Mouse (Mus musculus) layer of hippocampus, adult 9-11 months (tissue): ENCODE measurements around the gene Susd6.
A peak's percentile ranks its signal among the peaks of the same experiment; 100 is the strongest.
"Not testable (repeated sequence)": the region's sequence is repeated elsewhere in the genome, so short reads cannot be mapped to it uniquely, and the experiment has no call there.

Source experiments
- DNase-seq: peaks from one replicate; pipeline ENCODE4 v3.0.0; 2022

Susd6 gene

DNA sequence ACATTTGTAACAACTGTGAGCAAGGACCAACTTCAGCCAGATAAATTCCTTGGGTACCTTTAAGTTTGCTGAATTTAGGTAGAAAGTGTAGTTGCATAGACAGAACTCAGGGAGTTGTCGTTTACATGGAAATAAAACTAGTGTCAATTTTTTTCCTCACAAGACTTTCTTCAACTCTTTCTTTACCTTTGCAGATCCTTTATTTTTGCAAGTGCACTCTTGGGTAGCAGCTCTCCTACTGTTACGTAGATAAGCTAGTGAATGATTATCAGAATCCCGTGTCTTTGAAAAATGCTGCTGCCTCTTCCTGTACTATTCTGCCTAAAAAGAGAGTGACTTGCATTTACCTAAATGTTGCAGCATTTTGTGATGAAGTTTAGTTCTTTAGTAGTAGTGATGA lies 24.2 kb downstream of the Susd6 start:
- no peak for DNase-seq

DNA sequence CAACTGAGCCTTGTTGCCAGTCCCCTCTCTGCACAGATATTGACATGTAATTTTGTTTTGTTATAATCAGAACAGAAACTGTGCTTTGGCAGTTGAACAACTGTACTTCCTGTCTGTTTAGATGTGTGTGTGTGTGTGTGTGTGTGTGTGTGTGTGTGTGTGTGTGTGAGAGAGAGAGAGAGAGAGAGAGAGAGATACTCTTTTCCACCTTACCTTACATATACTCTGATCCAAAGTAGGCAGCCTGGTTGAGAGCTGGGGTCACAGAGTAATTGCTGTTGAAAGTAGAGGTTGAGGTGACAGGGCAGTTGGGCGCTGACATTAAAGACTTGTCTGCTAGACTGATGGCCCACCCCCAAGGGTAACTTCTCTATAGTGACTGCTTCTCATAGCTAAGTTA lies 25.0 kb downstream of the Susd6 start:
- no peak for DNase-seq

DNA sequence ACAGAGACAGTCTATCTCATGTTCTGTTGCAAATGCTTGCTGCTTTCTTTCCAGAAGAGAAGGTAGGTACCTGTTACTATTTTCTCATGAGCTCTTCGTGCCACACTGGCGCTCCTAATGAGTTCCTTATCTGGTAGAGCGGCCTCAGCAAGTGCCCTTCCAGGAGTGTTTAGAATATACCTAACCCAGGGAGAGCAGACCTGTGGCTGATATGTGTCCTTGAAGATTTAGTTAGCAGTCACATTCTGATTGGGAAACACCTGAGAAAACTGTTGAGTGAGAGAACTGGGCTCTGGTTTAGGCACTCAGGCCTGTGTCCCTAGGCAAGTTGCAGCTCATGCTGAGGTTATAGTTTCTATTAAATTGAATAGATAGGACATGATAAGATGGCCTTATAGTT lies 25.6 kb downstream of the Susd6 start:
- no peak for DNase-seq

DNA sequence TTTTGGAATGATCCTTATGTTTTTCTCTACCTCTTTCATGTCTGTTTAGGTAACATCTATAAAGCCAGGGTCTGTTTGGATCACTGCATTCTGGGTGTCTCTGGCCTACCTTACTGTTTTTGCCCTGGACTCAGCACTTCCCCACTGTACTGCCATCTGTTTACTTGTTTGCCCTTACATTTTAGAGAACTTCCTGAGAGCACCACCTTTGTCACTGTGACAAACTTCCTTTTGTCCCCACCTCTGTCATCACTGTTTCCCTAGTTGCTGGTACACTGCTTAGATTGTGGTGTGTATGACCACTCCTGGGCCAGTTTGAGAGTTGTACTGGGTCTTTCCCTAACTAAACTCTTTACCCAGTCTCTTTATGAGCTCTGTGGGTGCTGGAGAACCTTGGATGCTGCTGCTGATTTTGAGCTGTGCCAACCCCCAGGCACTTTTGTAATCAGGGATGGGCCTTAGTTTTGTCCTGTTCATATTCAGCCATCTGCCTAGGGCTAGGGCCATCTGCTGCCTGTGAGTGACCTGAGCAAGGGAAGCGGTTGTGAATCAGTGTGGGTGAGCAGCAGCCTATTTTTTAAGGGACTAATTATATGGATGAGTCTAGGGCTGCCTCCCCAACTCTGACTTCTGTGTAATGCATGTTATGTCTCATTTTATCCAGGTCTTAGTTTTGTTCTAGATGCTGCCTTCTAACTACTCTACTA lies 26.2 kb downstream of the Susd6 start:
- peak; percentile 36 for DNase-seq

DNA sequence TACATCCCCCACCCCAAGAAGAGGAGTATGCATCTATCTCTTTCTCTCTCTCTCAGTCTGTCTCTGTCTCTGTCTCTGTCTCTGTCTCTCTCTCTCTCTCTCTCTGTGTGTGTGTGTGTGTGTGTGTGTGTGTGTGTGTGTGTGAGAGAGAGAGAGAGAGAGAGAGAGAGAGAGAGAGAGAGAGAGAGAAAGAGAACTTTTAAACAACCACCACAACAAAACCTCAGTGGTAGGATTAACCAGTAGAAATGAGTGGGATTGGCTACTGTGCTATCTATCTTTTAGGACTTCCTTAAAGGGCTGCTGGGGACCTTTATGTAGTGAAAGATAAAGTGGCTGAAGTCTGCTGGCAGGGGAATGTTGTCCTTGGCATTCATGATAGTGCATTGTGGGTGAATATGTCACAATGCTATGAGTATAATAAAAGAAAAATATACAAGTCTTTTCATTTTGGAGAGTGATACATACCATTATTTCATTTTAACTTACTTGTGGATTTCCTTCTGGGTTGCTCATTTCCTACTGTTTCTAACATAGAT lies 27.5 kb downstream of the Susd6 start:
- DNase-seq = no peak

DNA sequence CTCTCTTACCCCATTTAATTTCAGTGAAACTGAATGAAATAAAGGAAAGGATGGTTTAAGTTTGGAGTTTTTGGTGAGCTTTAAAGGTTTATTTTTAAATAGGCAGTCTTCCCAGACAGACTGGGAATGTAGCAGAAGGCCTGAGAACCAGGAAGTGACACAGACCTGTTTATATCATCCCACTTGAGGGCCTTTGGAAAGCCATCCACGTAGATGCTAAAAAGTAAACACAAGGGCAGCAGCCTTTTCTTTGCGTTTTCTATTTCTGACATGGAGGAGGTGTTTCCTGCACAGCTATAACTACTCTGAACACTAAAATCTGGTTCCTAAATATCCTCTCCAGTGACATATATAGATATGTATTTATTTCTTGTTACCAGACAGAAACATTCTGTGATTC lies 28.7 kb downstream of the Susd6 start:
- DNase-seq = not testable (repeated sequence)

DNA sequence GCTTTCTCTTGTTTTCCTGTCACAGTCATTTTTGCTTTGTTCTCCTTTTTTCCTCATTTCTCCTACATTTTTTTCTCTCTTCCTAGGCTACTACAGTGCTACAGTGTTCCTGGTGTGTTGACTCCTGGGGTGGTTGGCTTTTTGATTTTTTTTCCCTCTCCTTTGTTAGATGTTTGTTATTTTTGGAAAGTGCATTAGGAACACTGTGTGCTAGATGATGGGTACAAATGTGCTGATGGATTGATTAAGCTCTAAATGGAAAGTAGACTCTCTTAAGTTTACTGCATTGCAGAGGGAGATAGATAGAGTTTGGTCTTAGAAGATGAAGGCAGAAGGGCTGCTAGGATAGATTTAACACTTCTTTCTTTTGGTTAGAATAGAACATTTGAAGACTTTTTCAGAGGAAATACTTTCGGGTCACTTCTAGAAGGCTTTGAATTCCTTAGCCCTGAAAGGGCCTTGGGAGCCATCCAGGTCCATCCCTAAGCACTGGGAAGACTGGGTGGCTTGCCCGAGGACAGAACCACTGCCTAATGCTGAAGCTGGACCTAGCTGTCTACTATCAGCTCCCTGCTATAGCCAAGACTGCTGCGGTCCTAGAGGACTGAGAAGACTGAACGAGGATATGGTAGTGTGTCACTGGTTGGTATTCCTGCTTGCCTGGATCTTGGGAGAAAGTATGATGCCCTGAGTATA lies 31.1 kb downstream of the Susd6 start:
- DNase-seq = no peak

DNA sequence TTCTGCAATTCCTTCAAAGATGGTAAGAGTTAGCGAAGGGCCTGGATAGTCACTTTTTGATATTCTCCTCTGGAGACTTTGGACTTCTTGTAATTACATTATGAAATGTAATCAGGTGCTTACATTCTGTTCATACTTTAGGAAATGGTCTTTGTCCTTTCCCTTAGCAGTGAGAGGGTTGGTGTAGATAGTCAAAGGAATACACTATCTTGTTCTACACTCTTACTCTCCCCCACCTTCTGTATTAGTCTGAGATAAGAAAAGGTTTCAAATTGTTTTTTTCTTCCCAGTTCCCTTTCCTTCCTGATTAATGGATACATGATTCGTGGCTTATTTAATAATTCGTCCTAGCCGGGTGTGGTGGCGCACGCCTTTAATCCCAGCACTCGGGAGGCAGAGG lies 32.2 kb downstream of the Susd6 start:
- DNase-seq = no peak

DNA sequence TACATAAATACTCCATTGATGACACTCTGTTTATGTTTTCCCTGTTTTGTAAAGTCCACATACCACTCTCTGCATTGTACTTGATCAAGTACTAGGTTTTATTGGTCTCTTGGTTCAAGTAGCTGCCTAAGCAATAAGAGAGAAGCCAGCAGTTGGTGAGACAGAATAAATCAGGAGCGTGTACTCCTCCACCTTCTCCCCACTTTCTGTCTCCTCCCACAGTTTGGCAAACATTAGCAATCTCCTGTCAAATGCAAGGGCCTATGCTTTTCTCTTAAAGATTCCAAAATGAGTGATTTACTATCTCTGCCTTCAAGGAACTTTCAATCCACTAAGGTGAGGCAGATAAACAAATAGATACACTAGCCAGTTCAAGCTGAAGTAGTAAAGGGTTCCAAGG lies 33.9 kb downstream of the Susd6 start:
- no peak for DNase-seq

DNA sequence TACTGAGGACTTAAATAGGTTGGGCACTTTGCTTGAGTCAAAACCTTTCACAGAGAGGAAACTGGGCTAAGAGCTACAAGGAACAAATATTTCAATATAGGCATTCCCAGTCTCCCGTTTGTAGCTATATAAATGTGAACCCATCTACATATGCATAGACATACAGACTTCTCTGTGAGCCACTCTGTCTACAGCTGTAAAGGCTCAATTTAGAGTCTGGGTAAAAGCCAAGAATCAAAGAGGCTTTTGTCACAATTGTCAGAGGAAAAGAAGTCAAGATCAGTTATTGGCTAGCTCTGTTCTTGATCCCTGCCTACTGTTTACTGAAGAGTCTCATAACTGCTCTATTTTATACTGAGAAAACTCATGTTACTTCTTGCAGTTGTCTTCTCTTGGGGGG lies 36.1 kb downstream of the Susd6 start:
- DNase-seq = no peak

DNA sequence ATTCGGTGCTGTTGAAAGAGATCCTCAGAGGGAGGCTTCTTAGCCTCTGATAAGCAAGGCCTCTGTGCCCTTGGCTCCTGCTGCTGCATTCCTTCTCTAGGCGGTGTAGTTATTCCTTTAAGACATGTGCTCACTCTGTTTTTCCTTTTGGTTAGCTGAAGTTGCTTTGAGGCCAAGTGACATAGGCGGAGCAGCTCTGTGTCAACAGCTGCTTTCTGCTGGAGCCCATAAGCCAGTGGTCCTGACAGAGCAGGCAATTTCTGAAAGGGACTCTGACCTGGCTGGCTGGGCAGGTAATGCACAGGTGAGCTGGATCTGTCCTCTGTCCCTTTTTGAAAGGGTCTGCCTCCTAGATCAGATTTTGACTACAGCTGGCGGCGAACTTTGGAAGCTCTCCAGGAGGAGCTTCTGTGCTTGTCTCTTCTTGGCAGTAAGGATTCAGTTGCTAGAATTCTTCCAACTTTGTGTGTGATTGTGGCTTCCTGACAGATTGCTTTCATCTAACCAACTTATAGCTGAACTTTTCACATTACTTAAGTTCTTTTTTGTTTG lies 37.2 kb downstream of the Susd6 start:
- DNase-seq = peak; percentile 45

DNA sequence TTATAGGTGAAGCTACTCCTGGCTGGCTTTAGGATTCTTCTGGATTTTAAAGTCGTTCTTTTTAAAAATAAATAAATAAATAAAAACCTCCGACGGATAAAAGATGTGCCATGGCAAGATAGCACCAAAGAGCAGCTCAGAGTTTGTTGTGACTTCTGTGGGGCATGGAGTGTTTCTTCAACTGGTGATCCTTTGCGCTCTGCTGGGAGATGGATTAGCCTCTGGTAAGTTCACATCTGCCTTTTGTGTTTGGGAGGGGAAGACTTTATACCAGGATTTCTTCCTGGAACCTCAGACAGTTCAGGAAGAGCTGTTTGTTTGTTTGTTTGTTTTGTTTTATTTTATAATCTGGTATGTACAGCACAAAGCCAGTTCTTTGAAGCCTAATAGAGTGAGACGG lies 37.7 kb downstream of the Susd6 start:
- DNase-seq = no peak

DNA sequence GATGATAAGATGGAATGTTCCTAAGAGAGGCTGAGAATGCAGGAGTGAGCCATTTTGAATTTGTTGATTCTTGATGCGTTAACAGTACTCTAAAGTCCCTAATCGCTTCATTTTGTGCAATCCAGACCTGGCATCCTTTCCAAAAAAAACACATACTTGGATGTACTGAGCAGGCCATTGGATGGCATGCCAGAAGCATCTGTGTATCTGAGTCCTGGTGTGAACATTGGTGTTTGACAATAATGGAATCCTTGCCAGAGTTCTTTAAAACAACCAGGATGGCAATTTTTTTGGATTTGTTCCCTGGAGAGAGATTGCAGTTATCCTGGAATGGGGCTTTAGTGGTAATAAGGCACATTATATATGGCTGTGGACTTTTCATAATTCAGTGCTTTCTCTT lies 38.6 kb downstream of the Susd6 start:
- no peak for DNase-seq

DNA sequence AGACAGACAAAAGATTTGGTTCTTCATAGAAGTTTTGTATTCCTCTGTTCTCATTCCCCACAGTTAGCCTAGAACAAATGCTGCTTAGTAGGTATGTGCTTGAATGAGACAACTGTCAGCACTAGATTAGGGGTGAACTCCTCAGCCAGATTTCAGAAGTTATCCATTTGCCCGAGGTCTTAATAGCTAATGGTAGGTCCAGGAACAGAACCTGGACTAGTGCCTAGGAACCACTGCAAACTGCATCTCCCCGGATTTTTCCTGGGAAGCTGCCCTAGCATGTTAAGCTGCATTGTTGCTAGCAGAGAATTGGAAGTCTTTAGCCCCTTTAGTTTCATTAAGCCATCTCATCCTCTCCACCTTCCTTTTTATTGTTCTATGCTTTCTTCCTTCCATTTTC lies 39.9 kb downstream of the Susd6 start:
- no peak for DNase-seq

DNA sequence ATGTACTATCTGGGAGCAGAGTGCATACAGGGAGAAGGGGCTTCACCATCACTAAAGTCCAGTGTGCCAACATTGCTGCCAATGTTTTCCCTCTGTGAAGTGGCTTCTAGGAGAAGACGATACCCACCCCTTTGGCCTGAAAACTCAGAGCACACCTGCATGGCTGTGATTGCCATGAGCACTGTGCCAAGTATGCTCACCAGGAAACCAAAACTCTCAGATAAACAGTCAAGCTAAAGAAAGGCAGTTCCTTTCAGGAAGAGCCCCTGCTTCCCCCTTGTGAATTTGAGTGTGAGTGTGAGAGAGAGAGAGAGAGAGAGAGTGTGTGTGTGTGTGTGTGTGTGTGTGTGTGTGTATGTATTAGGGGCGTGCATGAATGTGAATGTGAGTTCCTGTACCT lies 40.5 kb downstream of the Susd6 start:
- DNase-seq = no peak

DNA sequence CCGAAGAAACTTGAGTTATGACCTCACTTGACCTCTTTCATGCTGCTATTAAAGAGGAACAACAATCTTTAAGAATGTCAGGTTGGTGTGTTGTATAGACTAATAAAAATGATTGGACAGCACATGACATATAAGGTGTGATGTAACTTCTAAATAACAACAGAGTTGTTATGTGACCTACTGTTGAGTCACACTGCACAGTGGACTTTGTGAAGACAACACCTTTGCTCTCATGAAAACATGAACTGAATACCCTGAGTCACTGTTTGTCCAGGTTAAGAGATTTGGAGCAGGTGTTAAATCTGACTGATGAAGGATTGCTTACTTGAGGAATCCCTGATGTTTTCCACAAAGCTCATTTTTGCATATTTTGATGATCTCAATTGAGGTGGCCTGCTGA lies 42.0 kb downstream of the Susd6 start:
- no peak for DNase-seq

DNA sequence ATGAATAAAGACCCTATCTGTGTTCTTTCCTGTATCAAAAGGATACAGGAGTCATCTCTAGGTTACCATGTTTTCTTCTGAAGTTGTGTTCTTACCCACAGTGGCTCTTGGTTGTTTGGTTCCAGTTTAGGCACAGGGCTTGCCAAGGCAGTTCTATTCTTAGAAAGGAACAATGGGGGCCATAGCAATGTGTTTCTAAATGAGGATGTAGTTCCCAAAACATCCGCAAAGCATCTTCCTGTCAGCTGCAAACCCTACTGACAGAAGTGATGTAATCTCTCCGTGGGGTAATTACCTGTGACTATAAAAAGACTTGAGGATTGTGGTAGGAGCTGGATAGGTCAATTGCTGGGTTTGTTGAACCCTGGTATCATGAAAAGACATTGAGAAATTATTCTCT lies 43.2 kb downstream of the Susd6 start:
- peak; percentile 62 for DNase-seq

DNA sequence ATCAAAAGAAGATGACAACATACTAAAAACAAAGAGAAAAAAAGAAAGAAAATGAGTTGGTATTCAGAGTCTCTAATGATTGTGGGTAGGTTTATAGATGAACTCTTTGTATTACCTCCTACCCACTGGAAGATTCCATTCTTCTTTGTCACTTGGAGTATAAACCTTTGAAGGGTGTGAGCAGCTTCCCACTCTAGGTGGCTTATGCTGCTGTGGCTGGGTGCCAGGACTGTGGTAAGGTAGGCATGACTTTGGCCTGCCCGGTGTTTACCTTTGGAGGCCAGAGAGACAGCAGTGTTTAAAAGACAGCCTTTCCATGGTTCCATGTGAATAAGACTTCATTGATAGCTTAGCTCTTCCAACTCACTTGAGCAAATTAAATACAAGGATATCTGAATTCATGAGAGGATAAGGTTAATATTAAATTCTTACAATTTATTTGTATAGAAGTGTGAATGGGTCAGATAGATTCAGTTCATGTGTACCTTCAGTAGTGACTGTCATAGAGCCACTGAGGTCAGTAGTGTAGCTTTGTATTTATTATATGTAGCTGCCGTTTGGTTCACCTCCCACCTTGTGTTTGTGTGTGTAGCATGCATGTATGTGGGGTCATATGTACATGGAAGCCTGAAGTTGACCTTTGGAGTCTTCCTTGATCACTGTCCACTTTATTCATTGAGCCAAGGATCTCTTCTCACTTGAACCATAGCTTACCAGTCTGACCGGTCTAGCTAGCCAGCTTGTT lies 44.0 kb downstream of the Susd6 start:
- DNase-seq = no peak

DNA sequence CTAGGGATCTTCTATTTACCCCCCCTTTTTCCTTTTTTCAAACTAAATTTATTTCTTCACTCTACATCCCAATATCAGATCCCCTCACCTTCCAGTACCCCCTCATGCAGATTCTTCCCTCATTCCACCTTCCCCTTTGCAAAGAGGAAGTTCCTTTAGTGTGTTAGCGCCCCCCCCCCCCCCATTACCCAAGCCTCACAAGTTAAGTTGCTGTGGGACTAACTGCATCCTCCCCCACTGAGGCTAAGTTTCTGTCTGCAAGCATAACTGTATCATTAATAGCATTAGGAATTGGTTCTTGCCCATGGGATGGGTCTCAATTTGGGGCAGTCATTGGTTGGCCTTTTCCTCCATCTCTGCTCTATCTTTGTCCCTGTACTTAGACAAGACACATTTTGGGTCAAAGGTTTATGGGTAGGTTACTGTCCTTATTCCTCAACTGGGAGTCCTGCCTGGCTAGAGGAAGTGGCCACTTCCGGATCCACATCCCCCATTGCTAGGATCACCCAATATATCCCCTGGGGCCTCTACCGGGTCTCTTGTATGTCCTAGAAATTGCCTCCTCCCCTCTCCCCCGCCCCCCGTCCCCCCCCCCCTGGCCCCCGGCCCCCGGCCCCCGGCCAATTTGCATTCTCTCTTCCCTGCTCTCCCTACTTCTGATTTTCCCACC lies 44.7 kb downstream of the Susd6 start:
- no peak for DNase-seq

DNA sequence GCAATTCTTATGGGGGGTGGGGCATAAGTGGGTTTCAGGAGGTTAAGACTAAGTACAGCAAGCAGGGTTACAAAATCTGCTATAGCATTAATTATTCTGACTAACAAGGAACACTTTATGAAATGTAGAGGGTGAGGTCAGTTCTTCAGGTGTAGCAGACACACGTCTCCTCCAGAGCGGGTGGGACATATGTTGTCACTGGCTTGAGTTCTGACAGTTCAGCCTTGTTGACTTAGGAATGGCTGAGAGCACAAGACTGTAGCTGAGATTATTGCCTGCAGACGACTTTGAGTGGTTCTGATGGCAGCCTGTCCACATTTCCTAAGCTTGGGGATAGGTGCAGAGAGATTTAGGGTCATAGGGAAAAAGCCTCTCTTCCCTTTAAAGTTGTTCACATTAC lies 47.3 kb downstream of the Susd6 start:
- DNase-seq = no peak

DNA sequence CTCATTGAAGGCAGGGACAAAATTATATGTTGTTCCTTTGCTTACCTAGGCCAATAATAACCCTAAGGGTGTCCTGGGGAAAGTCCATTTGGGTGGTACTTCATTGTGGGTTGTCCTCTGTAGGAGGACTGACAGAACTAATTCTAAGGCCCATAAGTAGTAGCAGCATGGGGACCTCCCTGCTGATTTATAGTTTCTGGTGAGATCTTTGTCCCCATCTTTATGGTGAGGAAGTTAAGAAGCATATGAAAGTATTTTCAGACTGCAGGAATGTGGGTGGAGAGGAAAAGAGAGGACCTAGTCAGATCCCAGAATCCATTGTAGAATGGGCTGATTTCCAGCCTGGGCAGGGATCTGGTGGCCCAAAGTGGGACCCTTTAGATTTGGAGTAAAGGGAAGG lies 48.0 kb downstream of the Susd6 start:
- no peak for DNase-seq

DNA sequence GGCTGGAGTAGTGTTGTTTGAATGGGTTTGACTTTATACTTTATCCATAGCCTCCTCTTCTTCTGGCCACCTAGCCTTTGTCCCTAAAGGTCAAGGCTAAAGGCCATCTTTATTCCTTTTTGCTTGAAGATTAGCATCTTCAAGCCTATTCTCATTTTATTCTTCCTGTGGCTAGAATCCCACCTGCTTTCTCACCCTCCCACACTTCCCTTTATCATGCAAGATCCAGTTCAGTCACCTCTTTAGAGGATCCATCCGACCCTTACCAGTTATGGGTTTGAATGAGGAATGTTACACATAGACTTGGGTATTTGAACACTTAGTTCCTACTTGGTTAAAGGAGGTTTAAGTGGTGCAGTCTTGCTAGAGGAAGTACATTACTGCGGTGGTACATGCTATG lies 48.5 kb downstream of the Susd6 start:
- DNase-seq = no peak

DNA sequence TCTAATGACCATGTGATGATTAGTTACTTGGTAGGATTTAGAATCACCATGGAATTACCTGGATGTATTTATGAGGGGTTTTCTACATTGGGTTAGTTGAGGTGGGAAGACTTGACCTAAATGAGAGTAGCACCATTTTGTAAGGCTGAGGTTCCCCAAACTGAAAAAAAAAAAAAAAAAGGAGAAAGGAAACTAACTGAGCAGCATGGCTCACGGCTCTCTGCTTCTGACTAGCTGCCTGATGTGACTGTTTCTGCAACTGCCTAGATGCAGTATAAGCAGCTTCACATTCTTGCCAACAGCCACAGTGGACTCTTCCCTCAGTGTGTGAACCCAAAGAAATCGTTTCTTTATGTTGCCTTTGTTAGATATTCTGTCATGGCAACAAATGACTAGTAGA lies 49.3 kb downstream of the Susd6 start:
- no peak for DNase-seq
